Mouse (Mus musculus): ENCODE measurements around the gene Rab10. TPM values are rescaled to one million over a fixed set of nuclear protein-coding genes. Genes with fewer than 3 reads are reported as not detected.

The Rab10 gene
- polyA plus RNA-seq, 1 experiment, result 93.9 TPM

DNA sequence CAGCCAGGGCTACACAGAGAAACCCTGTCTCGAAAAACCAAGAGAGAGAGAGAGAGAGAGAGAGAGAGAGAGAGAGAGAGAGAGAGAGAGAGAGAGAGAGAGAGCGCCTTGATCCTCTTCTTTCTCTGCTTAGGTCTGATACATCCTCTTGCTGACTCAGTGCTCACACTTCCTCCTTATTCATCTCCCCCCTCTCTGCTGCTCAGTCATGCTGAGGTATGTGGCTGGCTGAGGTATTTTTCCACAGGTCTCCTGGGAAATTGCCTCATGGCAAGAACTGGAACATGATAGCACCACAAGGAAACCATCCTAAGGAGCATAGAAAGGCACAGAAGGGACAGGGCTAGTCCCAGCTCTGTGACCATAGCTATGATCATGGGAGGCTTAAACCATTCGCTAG, 39.6 kb upstream of the Rab10 start:
- Histone ChIP-seq H3K4me3 (ENCODE audit: low read depth, low read length) (no peak overlapping the region), H3K4me1 (ENCODE audit: control insufficient read depth, insufficient read depth, low read length) (no peaks in the 10 kb centered on the region), H3K36me3 (ENCODE audit: control insufficient read depth, insufficient read depth, low read length, poor library complexity, severe bottlenecking) (no peaks in the 10 kb centered on the region), H3K27ac (ENCODE audit: insufficient read depth, low read length) (no peak overlapping the region), H3K9me3 (replicated peaks; ENCODE audit: control insufficient read depth, insufficient read depth, low read length, poor library complexity, severe bottlenecking) (no peaks in the 10 kb centered on the region), H3K27me3 (ENCODE audit: control insufficient read depth, insufficient read depth, low read length, poor library complexity, severe bottlenecking) (no peaks in the 10 kb centered on the region), H3K9ac (ENCODE audit: low read depth, poor library complexity, severe bottlenecking) (no peak overlapping the region)
- TF ChIP-seq EP300 (IDR thresholded peaks at IDR 0.05; ENCODE audit: insufficient read depth, low read depth, low read length) (no peak), POLR2A (IDR thresholded peaks at IDR 0.05; ENCODE audit: insufficient read depth, low read length) (no peak), CTCF (IDR thresholded peaks at IDR 0.05; ENCODE audit: low read depth, low read length) (no peak)

DNA sequence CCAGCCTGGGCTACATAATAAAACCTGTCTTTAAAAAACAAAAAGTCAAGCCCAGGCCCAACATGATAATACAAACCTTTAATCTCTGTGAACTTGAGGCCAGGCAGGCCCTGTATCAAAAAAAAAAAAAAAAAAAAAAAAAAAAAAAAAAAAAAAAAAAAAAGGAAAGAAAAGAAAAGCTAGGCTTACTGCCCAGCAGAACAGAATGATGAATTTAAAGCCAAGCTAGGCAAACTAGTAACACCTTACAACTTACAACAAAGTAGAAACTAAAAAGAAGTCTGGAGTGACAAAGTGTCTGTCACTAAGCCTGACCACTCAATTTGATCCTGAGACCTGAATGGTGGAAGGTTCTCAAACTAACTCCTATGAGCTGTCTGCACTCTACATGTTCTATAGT, 37.9 kb upstream of the Rab10 start:
- Histone ChIP-seq H3K27ac (ENCODE audit: insufficient read depth, low read length) (no peak overlapping the region), H3K27me3 (ENCODE audit: control insufficient read depth, insufficient read depth, low read length, poor library complexity, severe bottlenecking) (no peaks in the 10 kb centered on the region), H3K4me3 (ENCODE audit: low read depth, low read length) (no peak overlapping the region), H3K4me1 (ENCODE audit: control insufficient read depth, insufficient read depth, low read length) (no peaks in the 10 kb centered on the region), H3K9ac (ENCODE audit: low read depth, poor library complexity, severe bottlenecking) (no peak overlapping the region), H3K9me3 (replicated peaks; ENCODE audit: control insufficient read depth, insufficient read depth, low read length, poor library complexity, severe bottlenecking) (no peaks in the 10 kb centered on the region), H3K36me3 (ENCODE audit: control insufficient read depth, insufficient read depth, low read length, poor library complexity, severe bottlenecking) (no peaks in the 10 kb centered on the region)
- no peak for TF ChIP-seq EP300 (IDR thresholded peaks at IDR 0.05; ENCODE audit: insufficient read depth, low read depth, low read length)
- TF ChIP-seq CTCF (IDR thresholded peaks at IDR 0.05; ENCODE audit: low read depth, low read length), result no peak
- no peak for TF ChIP-seq POLR2A (IDR thresholded peaks at IDR 0.05; ENCODE audit: insufficient read depth, low read length)

DNA sequence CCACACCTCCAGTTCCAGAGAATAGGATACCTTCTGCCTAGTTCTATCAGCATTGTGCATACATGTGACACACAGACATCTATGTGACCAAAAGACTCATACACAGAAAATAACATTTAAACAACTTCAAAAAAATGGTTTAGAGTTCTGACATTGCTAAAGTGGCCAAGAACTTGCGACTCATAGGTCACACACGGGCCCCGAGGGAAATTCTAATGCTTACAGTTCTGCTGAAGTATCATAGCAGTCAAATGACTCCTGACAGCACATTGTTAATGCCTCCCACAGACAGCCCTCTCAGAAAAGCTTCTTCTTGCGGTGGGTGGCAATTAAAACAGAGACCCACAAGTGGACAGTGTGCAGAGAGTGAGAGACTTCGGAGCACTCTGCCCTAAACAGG, 35.3 kb upstream of the Rab10 start:
- H3K27ac ChIP-seq (ENCODE audit: insufficient read depth, low read length), result no peak overlapping the region

DNA sequence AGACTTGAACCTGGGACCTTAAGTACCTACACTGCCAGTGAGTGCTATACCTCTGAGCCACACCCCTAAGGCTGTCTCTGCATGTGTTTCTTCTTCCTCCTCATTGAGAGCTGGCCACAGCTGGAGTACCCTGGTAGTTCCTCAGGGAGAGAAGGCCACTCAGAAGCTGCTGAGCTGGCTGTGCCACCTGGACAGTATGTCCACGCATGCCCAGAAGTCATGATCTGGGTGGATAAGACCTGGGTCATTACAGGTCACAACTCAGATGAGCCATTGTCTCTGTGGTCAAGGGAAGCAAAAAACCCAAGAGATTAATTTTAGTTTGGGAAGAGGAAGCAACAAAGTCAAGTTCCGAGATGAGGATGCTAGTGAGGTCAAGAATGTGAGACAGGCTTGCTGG, 34.4 kb upstream of the Rab10 start:
- Histone ChIP-seq H3K27ac (ENCODE audit: insufficient read depth, low read length) (no peak overlapping the region), H3K36me3 (ENCODE audit: control insufficient read depth, insufficient read depth, low read length, poor library complexity, severe bottlenecking) (no peaks in the 10 kb centered on the region), H3K9me3 (replicated peaks; ENCODE audit: control insufficient read depth, insufficient read depth, low read length, poor library complexity, severe bottlenecking) (no peaks in the 10 kb centered on the region), H3K4me1 (ENCODE audit: control insufficient read depth, insufficient read depth, low read length) (no peaks in the 10 kb centered on the region), H3K4me3 (ENCODE audit: low read depth, low read length) (no peak overlapping the region), H3K27me3 (ENCODE audit: control insufficient read depth, insufficient read depth, low read length, poor library complexity, severe bottlenecking) (no peaks in the 10 kb centered on the region), H3K9ac (ENCODE audit: low read depth, poor library complexity, severe bottlenecking) (no peak overlapping the region)
- TF ChIP-seq CTCF (IDR thresholded peaks at IDR 0.05; ENCODE audit: low read depth, low read length) (no peak), EP300 (IDR thresholded peaks at IDR 0.05; ENCODE audit: insufficient read depth, low read depth, low read length) (no peak), POLR2A (IDR thresholded peaks at IDR 0.05; ENCODE audit: insufficient read depth, low read length) (no peak)

More for the DNA sequence above, 35.3 kb upstream of the Rab10 start:
- Histone ChIP-seq H3K27me3 (ENCODE audit: control insufficient read depth, insufficient read depth, low read length, poor library complexity, severe bottlenecking) (no peaks in the 10 kb centered on the region), H3K4me3 (ENCODE audit: low read depth, low read length) (no peak overlapping the region), H3K9me3 (replicated peaks; ENCODE audit: control insufficient read depth, insufficient read depth, low read length, poor library complexity, severe bottlenecking) (no peaks in the 10 kb centered on the region), H3K4me1 (ENCODE audit: control insufficient read depth, insufficient read depth, low read length) (no peaks in the 10 kb centered on the region), H3K9ac (ENCODE audit: low read depth, poor library complexity, severe bottlenecking) (no peak overlapping the region), H3K36me3 (ENCODE audit: control insufficient read depth, insufficient read depth, low read length, poor library complexity, severe bottlenecking) (no peaks in the 10 kb centered on the region)
- TF ChIP-seq POLR2A (IDR thresholded peaks at IDR 0.05; ENCODE audit: insufficient read depth, low read length), result no peak
- no peak for TF ChIP-seq EP300 (IDR thresholded peaks at IDR 0.05; ENCODE audit: insufficient read depth, low read depth, low read length)
- TF ChIP-seq CTCF (IDR thresholded peaks at IDR 0.05; ENCODE audit: low read depth, low read length), result no peak

DNA sequence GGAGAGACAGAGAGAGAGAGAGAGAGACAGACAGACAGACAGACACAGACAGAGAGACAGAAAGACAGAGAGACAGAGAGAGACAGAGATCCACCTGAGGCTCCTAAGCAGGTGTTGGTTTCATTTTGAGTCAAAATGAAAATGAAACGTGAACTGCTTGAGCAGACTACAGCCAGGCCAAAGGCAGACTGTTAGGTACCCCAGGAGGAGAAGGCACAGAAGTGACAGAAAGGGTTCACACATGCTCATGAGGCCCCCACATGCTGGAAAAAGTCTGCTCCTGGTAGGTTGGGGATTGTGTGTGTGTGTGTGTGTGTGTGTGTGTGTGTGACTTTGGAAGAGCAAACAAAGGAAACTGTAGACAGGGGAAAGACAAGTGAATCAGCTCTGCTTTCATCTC, 29.2 kb upstream of the Rab10 start:
- Histone ChIP-seq H3K27ac (ENCODE audit: insufficient read depth, low read length) (no peak overlapping the region), H3K4me3 (ENCODE audit: low read depth, low read length) (no peak overlapping the region), H3K36me3 (ENCODE audit: control insufficient read depth, insufficient read depth, low read length, poor library complexity, severe bottlenecking) (no peaks in the 10 kb centered on the region), H3K9me3 (replicated peaks; ENCODE audit: control insufficient read depth, insufficient read depth, low read length, poor library complexity, severe bottlenecking) (peaks cover 4% of the 10 kb centered on the region), H3K27me3 (ENCODE audit: control insufficient read depth, insufficient read depth, low read length, poor library complexity, severe bottlenecking) (no peaks in the 10 kb centered on the region), H3K4me1 (ENCODE audit: control insufficient read depth, insufficient read depth, low read length) (no peaks in the 10 kb centered on the region), H3K9ac (ENCODE audit: low read depth, poor library complexity, severe bottlenecking) (no peak overlapping the region)
- TF ChIP-seq EP300 (IDR thresholded peaks at IDR 0.05; ENCODE audit: insufficient read depth, low read depth, low read length) (no peak), POLR2A (IDR thresholded peaks at IDR 0.05; ENCODE audit: insufficient read depth, low read length) (no peak), CTCF (IDR thresholded peaks at IDR 0.05; ENCODE audit: low read depth, low read length) (no peak)

DNA sequence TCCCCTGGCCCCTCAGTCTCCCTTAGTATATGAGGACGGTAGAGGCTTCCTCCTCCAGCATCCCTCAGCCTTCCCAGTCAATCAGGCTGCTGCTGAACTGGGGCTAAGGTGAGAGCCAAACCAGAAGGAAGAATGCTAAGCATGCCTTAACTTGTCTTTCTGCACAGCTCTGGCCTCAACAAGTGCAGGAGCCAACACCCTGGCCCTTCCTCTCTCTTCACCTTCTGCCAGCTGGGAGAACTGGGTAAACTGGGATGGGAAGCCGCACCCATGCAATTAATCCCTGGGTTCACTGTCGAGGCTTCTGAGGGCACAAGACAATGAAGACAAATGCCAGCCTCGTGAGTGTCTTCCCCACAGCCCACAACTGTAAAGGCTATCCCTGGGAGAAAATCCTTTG, 19.9 kb upstream of the Rab10 start:
- H3K27me3 ChIP-seq (ENCODE audit: control insufficient read depth, insufficient read depth, low read length, poor library complexity, severe bottlenecking), result no peaks in the 10 kb centered on the region
- TF ChIP-seq CTCF (IDR thresholded peaks at IDR 0.05; ENCODE audit: low read depth, low read length) (no peak), EP300 (IDR thresholded peaks at IDR 0.05; ENCODE audit: insufficient read depth, low read depth, low read length) (no peak)
- H3K36me3 ChIP-seq (ENCODE audit: control insufficient read depth, insufficient read depth, low read length, poor library complexity, severe bottlenecking), result no peaks in the 10 kb centered on the region
- no peak overlapping the region for H3K4me3 ChIP-seq (ENCODE audit: low read depth, low read length)
- H3K27ac ChIP-seq (ENCODE audit: insufficient read depth, low read length), result no peak overlapping the region
- H3K4me1 ChIP-seq (ENCODE audit: control insufficient read depth, insufficient read depth, low read length), result no peaks in the 10 kb centered on the region
- peaks cover 7% of the 10 kb centered on the region for H3K9me3 ChIP-seq (replicated peaks; ENCODE audit: control insufficient read depth, insufficient read depth, low read length, poor library complexity, severe bottlenecking)
- H3K9ac ChIP-seq (ENCODE audit: low read depth, poor library complexity, severe bottlenecking), result no peak overlapping the region
